Mouse (Mus musculus) hindbrain, embryonic 14.5 days (tissue): ENCODE results near the gene Erbin. TPM values are rescaled to one million over a fixed set of nuclear protein-coding genes. Genes with fewer than 3 reads are reported as not detected.
A peak's percentile ranks its signal among the peaks of the same experiment; 100 is the strongest.

Source experiments
- ATAC-seq: fragments of 200-750 bp; cut with Nextera tagmentation; 2 replicates; pipeline ENCODE4 v1.8.0; 2017; ENCODE audit warnings: moderate number of reproducible peaks, mild to moderate bottlenecking, moderate TSS enrichment, moderate library complexity; ENCODE audit not compliant: low FRiP score
- DNase-seq: peaks from one replicate; pipeline ENCODE4 v3.0.0-alpha.2; 2015; ENCODE audit warnings: low spot score
- H3K27ac ChIP-seq: fragments of 300-500 bp; sonication (generic); 2 replicates; pipeline ENCODE4 v1.5.1; 2014; ENCODE audit warnings: mild to moderate bottlenecking, moderate library complexity
- H3K27me3 ChIP-seq: fragments of 300-500 bp; sonication (generic); 2 replicates; pipeline ENCODE4 v1.6.1; 2014; ENCODE audit warnings: mild to moderate bottlenecking, low read length, mixed read lengths; ENCODE audit not compliant: control insufficient read depth, insufficient read depth
- H3K36me3 ChIP-seq: fragments of 300-500 bp; sonication (generic); replicated peaks from 2 replicates; pipeline ENCODE4 v1.6.1; 2014; ENCODE audit not compliant: control insufficient read depth, insufficient read depth
- H3K4me1 ChIP-seq: fragments of 300-500 bp; sonication (generic); replicated peaks from 2 replicates; pipeline ENCODE4 v1.6.1; 2014; ENCODE audit warnings: antibody characterized with exemption, low read length, mixed read lengths; ENCODE audit not compliant: control insufficient read depth, insufficient read depth
- H3K4me2 ChIP-seq: fragments of 300-500 bp; sonication (generic); replicated peaks from 2 replicates; pipeline ENCODE4 v1.6.1; 2014; ENCODE audit warnings: mild to moderate bottlenecking, moderate library complexity
- H3K4me3 ChIP-seq: fragments of 300-500 bp; sonication (generic); replicated peaks from 2 replicates; pipeline ENCODE4 v1.5.1; 2014; ENCODE audit warnings: mild to moderate bottlenecking, low read length
- H3K9ac ChIP-seq: fragments of 300-500 bp; sonication (generic); 2 replicates; pipeline ENCODE4 v1.6.1; 2014
- H3K9me3 ChIP-seq: fragments of 300-500 bp; sonication (generic); 2 replicates; pipeline ENCODE4 v1.6.1; 2016; ENCODE audit warnings: low read length; ENCODE audit not compliant: control insufficient read depth
- WGBS: fragments of 180-500 bp; shearing (Covaris S2); extraction: QIAGEN DNeasy Blood & Tissue Kit; methylation state at CpG from one replicate; pipeline ENCODE4 v1.1.7; 2014; 5-methylcytosine and 5-hydroxymethylcytosine counted together
- polyA plus RNA-seq: library from polyadenylated mRNA; unstranded; fragments of >200 nt; fragmentation: Nextera tagmentation; extraction: Ambion mirVana; gene quantifications from 2 replicates; pipeline ENCODE4 v1.2.1, GENCODE M21; 2014

Erbin gene
- polyA plus RNA-seq = 15.0 and 16.5 TPM in 2 replicates

DNA sequence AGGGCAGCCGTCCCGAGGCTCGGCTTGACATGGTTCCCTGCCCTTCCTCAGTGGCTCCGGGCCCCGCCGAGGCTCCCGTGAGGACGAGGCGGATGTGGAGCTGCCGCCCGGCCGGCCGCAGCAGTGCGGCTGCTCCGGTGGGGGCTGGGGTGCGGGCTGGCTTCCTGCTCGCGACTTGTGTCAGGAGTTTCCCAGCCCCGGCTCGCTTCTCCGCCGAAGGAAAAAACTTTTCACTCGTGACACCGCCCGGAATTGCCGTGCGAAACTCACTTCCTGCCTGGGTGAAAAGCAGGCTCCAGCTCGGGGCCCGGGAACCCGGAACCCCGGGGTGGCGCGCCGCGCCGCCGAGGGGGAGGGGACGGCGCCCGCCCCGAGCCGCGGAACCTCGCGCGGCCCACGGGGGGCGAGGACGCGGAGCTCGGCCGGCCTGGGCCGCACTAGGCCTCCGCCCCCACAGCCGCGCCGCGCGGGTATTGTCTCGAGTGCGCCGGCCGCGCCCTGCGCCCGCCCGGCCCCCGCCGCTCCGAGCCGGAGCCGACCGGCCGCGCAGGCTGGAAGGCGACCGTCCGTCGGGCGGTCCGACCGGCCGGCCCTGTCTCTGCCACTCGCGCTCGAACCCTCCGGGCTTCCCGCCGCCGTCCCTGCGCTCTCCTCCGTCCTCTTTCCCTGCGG lies at the start of gene Erbin:
Erbin (minus strand) TSS at position 254 of the 672 bp plus-strand sequence.
- H3K27me3 ChIP-seq = 0 out of 2 replicates have a peak, but pooled peaks cover 4% of the 10 kb centered on the region
- peak within 1 kb of the TSS; percentile 87 for H3K4me2 ChIP-seq
- H3K9me3 ChIP-seq = no peaks in the 10 kb centered on the region
- whole genome bisulfite sequencing = under 1% methylated on average over 70 of the region's 93 CpGs
- H3K4me1 ChIP-seq = peaks cover 33% of the 10 kb centered on the region
- DNase-seq (peak; percentile 51), ATAC-seq (peak; percentile 75)
- H3K4me3 ChIP-seq = peak within 1 kb of the TSS; percentile 70
- H3K9ac ChIP-seq = peak within 1 kb of the TSS; percentile 98
- no peaks in the 10 kb centered on the region for H3K36me3 ChIP-seq
- peak within 1 kb of the TSS; percentile 99 for H3K27ac ChIP-seq

- H3K27me3 ChIP-seq = no peaks in the 10 kb centered on the region
- H3K9ac ChIP-seq = no peak overlapping the region
- H3K4me1 ChIP-seq = peaks cover 9% of the 10 kb centered on the region; the same call in 1 of the 2 replicates
- no peaks in the 10 kb centered on the region for H3K9me3 ChIP-seq
- H3K36me3 ChIP-seq = no peaks in the 10 kb centered on the region
- H3K4me2 ChIP-seq = no peak overlapping the region
- DNase-seq = no peak
- H3K4me3 ChIP-seq = no peak overlapping the region
- no peak overlapping the region for H3K27ac ChIP-seq
- no peak for ATAC-seq
- 71% methylated on average over 6 of the region's 6 CpGs for WGBS
Measured at GRCm38 (mm10) chr13:103969912-103970311, 49.6 kb upstream of the Erbin start.

- H3K4me1 ChIP-seq = peaks cover 9% of the 10 kb centered on the region; the same call in 1 of the 2 replicates
- no peak overlapping the region for H3K4me3 ChIP-seq
- H3K27ac ChIP-seq = no peak overlapping the region
- WGBS = 95% methylated on average over 9 of the region's 9 CpGs
- DNase-seq = no peak
- ATAC-seq = no peak
- no peaks in the 10 kb centered on the region for H3K27me3 ChIP-seq
- no peaks in the 10 kb centered on the region for H3K9me3 ChIP-seq
- no peak overlapping the region for H3K9ac ChIP-seq
- H3K36me3 ChIP-seq = no peaks in the 10 kb centered on the region
- H3K4me2 ChIP-seq = no peak overlapping the region
Measured at GRCm38 (mm10) chr13:103967987-103968386, 47.7 kb upstream of the Erbin start.

GRCm38 (mm10) chr13:103966696-103967215 lies 46.4 kb upstream of the Erbin start:
- no peak overlapping the region for H3K9ac ChIP-seq
- H3K4me3 ChIP-seq = no peak overlapping the region
- no peaks in the 10 kb centered on the region for H3K27me3 ChIP-seq
- no peak overlapping the region for H3K27ac ChIP-seq
- no peaks in the 10 kb centered on the region for H3K36me3 ChIP-seq
- 85% methylated on average over 8 of the region's 8 CpGs for WGBS
- DNase-seq (no peak), ATAC-seq (no peak)
- no peaks in the 10 kb centered on the region for H3K9me3 ChIP-seq
- peaks cover 9% of the 10 kb centered on the region; the same call in 1 of the 2 replicates for H3K4me1 ChIP-seq
- no peak overlapping the region for H3K4me2 ChIP-seq

- no peak for DNase-seq
- H3K9me3 ChIP-seq = no peaks in the 10 kb centered on the region
- WGBS = 89% methylated on average over 2 of the region's 2 CpGs
- H3K4me3 ChIP-seq = no peak overlapping the region
- no peak overlapping the region for H3K9ac ChIP-seq
- H3K4me1 ChIP-seq = peaks cover 5% of the 10 kb centered on the region; the same call in 1 of the 2 replicates
- H3K27me3 ChIP-seq = no peaks in the 10 kb centered on the region
- ATAC-seq = no peak
- no peaks in the 10 kb centered on the region for H3K36me3 ChIP-seq
- no peak overlapping the region for H3K27ac ChIP-seq
- H3K4me2 ChIP-seq = no peak overlapping the region
Measured at GRCm38 (mm10) chr13:103965187-103965586, 44.9 kb upstream of the Erbin start.

- Histone ChIP-seq H3K4me3 (no peak overlapping the region), H3K9me3 (no peaks in the 10 kb centered on the region), H3K27ac (no peak overlapping the region), H3K4me2 (no peak overlapping the region), H3K36me3 (no peaks in the 10 kb centered on the region), H3K27me3 (no peaks in the 10 kb centered on the region), H3K9ac (no peak overlapping the region), H3K4me1 (no peaks in the 10 kb centered on the region)
- DNase-seq (no peak), ATAC-seq (no peak)
- WGBS = 79% methylated on average over 2 of the region's 2 CpGs
Measured at GRCm38 (mm10) chr13:103963094-103963493, 42.8 kb upstream of the Erbin start.

DNA sequence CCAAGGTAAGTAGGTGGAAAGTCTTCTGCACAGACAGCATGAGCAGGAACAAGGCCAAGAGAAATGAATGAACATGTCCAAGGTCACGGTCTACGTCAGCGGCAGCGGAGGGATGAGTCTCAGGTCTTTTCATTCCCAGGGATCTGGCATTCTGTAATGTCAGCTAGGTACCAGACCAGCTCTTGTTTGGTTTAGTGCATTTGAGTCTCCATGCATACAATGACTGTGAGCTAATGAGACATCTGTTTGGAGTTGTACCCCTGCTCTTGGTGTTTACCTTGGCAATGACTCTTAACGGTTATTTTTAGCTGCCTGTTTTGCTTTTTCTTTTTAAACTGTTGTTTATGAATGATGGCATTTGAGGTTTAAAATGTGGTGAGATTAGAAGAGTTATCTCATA lies 39.5 kb upstream of the Erbin start:
- Histone ChIP-seq H3K4me3 (no peak overlapping the region), H3K27me3 (no peaks in the 10 kb centered on the region), H3K4me1 (no peaks in the 10 kb centered on the region), H3K36me3 (no peaks in the 10 kb centered on the region), H3K9me3 (no peaks in the 10 kb centered on the region), H3K9ac (no peak overlapping the region), H3K4me2 (no peak overlapping the region), H3K27ac (no peak overlapping the region)
- 85% methylated on average over 5 of the region's 5 CpGs for WGBS
- DNase-seq = no peak
- ATAC-seq = no peak

DNA sequence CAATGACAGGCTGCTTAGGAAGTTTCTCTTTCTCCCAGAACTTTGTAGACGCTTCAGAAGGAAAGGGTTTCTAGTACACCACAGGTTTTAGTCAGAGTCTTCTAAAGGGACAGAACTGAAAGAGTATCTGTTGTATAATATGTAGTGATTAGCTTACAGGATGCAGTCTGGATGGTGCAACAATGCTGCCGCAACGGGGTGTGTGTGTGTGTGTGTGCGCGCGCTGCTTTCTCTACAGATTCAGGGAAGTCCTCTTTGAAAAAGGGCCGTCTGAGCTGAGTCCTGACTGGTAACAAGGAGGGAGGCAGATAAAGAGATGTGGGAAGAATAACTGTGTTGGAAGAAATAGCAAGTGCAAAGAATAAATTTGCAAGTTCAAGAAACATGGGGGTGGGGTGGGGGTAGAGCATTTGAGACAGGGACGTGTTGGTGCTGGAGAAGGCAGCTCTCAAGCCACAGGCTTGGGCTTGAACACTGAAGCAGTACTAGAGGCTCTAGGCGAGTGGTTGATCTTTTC lies 38.4 kb upstream of the Erbin start:
- no peak for DNase-seq

DNA sequence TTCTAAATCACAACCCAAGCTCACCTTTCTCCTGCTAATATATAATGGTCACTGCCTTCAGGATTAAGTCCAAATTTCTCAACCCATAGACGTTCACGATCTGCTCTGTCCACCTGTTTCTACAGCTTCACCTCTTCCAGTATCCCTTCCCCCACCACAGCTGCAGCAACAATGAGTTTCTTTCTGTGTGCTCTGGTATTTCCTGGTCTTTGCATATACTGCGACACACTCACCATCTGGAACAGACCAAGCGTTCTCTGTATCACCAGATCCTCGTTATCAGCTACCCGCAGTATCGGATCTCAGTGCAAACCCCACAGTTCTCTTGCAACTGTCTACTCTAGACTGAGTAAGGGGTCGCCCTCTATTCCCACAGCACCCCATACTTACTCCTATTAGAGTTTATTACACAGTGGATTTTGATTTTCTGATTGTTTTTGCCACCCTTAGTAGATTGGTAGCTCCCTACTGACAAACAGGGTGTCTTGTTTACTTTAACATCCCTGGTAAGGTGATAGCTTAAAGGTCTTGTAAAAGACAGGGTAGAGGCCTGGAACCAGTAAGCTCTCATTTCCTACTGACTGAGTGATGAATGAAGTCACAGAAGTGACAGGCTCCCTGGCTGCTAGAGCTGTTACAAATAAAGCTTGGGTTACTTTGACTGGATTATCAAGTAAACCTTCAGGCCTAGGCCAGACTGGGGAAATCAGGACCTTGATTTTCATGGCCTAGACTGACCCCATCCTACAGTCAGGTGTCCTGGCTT lies 37.0 kb upstream of the Erbin start:
- no peaks in the 10 kb centered on the region for H3K27me3 ChIP-seq
- H3K9ac ChIP-seq = no peak overlapping the region
- no peak overlapping the region for H3K27ac ChIP-seq
- no peak overlapping the region for H3K4me3 ChIP-seq
- H3K4me2 ChIP-seq = no peak overlapping the region
- H3K4me1 ChIP-seq = no peaks in the 10 kb centered on the region
- no peak for DNase-seq
- no peaks in the 10 kb centered on the region for H3K36me3 ChIP-seq
- WGBS = 79% methylated on average over 8 of the region's 8 CpGs
- H3K9me3 ChIP-seq = no peaks in the 10 kb centered on the region
- ATAC-seq = no peak

More for the DNA sequence above, 38.4 kb upstream of the Erbin start:
- Histone ChIP-seq H3K36me3 (no peaks in the 10 kb centered on the region), H3K27me3 (no peaks in the 10 kb centered on the region), H3K27ac (no peak overlapping the region), H3K4me2 (no peak overlapping the region), H3K4me1 (no peaks in the 10 kb centered on the region), H3K9me3 (no peaks in the 10 kb centered on the region), H3K9ac (no peak overlapping the region), H3K4me3 (no peak overlapping the region)
- ATAC-seq = no peak
- WGBS = 79% methylated on average over 9 of the region's 9 CpGs
